Mouse (Mus musculus) cerebral cortex, adult 2 months (tissue): ENCODE data around the gene Cdon.

Experiments
- WGBS: fragments of 180-500 bp; shearing (Covaris S2); methylation state at CpG from one replicate; pipeline ENCODE4 v1.1.7; 2018; 5-methylcytosine and 5-hydroxymethylcytosine counted together

Cdon gene

GRCm38 (mm10) chr9:35494937-35495336 is 74.0 kb downstream of the Cdon start:
- 75% methylated on average over 4 of the region's 4 CpGs for WGBS

- WGBS, result 80% methylated on average over 3 of the region's 3 CpGs
Measured at GRCm38 (mm10) chr9:35495471-35495870, 74.5 kb downstream of the Cdon start.

- 81% methylated on average over 6 of the region's 6 CpGs for WGBS
Measured at GRCm38 (mm10) chr9:35499946-35500345, 79.0 kb downstream of the Cdon start.

GRCm38 (mm10) chr9:35502361-35503000 is 81.6 kb downstream of the Cdon start:
- 91% methylated on average over 10 of the region's 10 CpGs for WGBS

GRCm38 (mm10) chr9:35508234-35508633 is 87.3 kb downstream of the Cdon start:
- 36% methylated on average over 8 of the region's 8 CpGs for WGBS

- 80% methylated on average over 4 of the region's 4 CpGs for WGBS
Measured at GRCm38 (mm10) chr9:35513900-35514299, 93.0 kb downstream of the Cdon start.

- WGBS, result 87% methylated on average over 5 of the region's 5 CpGs
Measured at GRCm38 (mm10) chr9:35516182-35516581, 95.3 kb downstream of the Cdon start.

GRCm38 (mm10) chr9:35516711-35517110 is 95.8 kb downstream of the Cdon start:
- WGBS, result 95% methylated on average over 16 of the region's 16 CpGs

GRCm38 (mm10) chr9:35518169-35518568 is 97.2 kb downstream of the Cdon start, which contains the start of gene Gm1113:
TSS of gene Gm1113 (minus strand) at chr9:35518269.
- WGBS, result 91% methylated on average over 3 of the region's 3 CpGs

- 95% methylated on average over 6 of the region's 6 CpGs for WGBS
Measured at GRCm38 (mm10) chr9:35520631-35521348, 99.9 kb downstream of the Cdon start.

- 79% methylated on average over 2 of the region's 2 CpGs for WGBS
Measured at GRCm38 (mm10) chr9:35522241-35522640, 101.3 kb downstream of the Cdon start.

GRCm38 (mm10) chr9:35522821-35523515 is 102.0 kb downstream of the Cdon start:
- 68% methylated on average over 1 of the region's 1 CpGs for WGBS

- WGBS, result 22% methylated on average over 5 of the region's 5 CpGs
Measured at GRCm38 (mm10) chr9:35523541-35523940, 102.6 kb downstream of the Cdon start.

GRCm38 (mm10) chr9:35523941-35524411 is 103.0 kb downstream of the Cdon start:
- WGBS, result 6% methylated on average over 7 of the region's 7 CpGs

GRCm38 (mm10) chr9:35529141-35529540 is 108.2 kb downstream of the Cdon start:
- 85% methylated on average over 3 of the region's 3 CpGs for WGBS

GRCm38 (mm10) chr9:35529796-35530195 is 108.9 kb downstream of the Cdon start:
- WGBS, result 41% methylated on average over 1 of the region's 1 CpGs

GRCm38 (mm10) chr9:35533266-35533665 is 112.3 kb downstream of the Cdon start:
- 70% methylated on average over 9 of the region's 9 CpGs for WGBS

- WGBS, result 6% methylated on average over 2 of the region's 2 CpGs
Measured at GRCm38 (mm10) chr9:35535110-35535509, 114.2 kb downstream of the Cdon start.

GRCm38 (mm10) chr9:35535876-35536275 is 114.9 kb downstream of the Cdon start:
- WGBS, result 88% methylated on average over 4 of the region's 4 CpGs

- 74% methylated on average over 13 of the region's 13 CpGs for WGBS
Measured at GRCm38 (mm10) chr9:35539001-35539750, 118.2 kb downstream of the Cdon start.

GRCm38 (mm10) chr9:35541024-35541423 is 120.1 kb downstream of the Cdon start:
- 91% methylated on average over 5 of the region's 5 CpGs for WGBS

GRCm38 (mm10) chr9:35541488-35541887 is 120.6 kb downstream of the Cdon start:
- 16% methylated on average over 6 of the region's 6 CpGs for WGBS
